Mouse (Mus musculus): ENCODE data around the gene Adgrv1. TPM values are rescaled to one million over a fixed set of nuclear protein-coding genes. Genes with fewer than 3 reads are reported as not detected.

Gene Adgrv1
- polyA plus RNA-seq, 1 experiment from 2014 or later: 30.3 TPM

DNA sequence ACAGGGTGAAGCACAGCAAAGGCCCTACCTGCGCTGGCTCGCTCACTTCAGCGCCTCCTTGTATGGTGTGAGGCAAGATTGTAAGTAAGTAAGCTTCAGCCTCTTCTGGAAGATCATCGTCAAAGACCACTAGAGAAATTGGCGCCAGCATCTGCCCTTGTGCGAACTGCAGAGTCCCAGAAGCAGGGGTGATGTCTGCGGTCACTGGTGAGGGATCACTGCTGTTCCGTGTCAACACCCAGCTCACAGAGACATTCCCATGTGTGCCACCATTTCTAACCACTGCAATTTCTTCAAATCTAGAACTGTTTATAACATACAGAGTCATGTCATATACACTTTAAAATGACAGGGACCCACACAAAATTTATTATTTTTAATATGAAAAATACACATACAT, 54.3 kb downstream of the Adgrv1 start:
- Histone ChIP-seq H3K9me3 (no peaks in the 10 kb centered on the region), H3K36me3 (replicated peaks) (peaks cover 82% of the 10 kb centered on the region), H3K27ac (no peak overlapping the region), H3K4me1 (no peaks in the 10 kb centered on the region), H3K27me3 (ENCODE audit: poor library complexity, severe bottlenecking) (no peaks in the 10 kb centered on the region), H3K4me3 (no peak overlapping the region)
- DNase-seq (ENCODE audit: extremely low spot score, low spot score): no peak
- 95% methylated on average over 8 of the region's 8 CpGs for whole genome bisulfite sequencing

DNA sequence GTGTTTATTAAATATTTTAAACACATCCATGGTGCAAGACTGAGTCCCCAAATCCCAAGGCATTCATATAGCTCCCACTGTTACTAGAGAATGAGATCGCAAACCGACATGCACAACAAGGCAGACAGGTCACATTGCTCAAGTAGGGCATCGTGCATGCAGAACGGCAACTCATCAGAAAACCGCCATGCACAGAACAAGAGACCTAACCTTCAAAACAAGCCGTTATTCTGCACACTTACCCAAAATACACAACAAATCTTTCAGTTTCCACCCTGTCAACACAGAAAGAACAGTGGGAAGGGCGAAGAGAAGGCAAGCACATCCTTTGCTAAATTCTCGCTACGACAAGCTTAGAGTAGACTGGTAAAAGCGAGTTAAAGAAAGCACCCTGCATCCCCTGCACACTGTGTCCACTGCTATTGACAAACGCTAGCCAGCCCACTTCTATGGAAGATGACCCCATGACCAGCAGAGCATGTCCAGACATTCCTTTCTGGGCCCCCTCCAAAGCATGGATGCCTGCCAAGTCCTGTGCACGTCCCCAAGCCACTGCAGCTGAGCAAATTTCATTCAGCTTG, 62.6 kb downstream of the Adgrv1 start:
- DNase-seq (ENCODE audit: extremely low spot score, low spot score): peak; percentile 21
- Histone ChIP-seq H3K36me3 (replicated peaks) (peaks cover 30% of the 10 kb centered on the region), H3K27ac (peak overlapping the region; percentile 71), H3K4me1 (peaks cover 25% of the 10 kb centered on the region), H3K9me3 (no peaks in the 10 kb centered on the region), H3K27me3 (ENCODE audit: poor library complexity, severe bottlenecking) (no peaks in the 10 kb centered on the region), H3K4me3 (peak overlapping the region; percentile 22; the same call in 1 of the 2 replicates)
- WGBS: 57% methylated on average over 12 of the region's 12 CpGs

DNA sequence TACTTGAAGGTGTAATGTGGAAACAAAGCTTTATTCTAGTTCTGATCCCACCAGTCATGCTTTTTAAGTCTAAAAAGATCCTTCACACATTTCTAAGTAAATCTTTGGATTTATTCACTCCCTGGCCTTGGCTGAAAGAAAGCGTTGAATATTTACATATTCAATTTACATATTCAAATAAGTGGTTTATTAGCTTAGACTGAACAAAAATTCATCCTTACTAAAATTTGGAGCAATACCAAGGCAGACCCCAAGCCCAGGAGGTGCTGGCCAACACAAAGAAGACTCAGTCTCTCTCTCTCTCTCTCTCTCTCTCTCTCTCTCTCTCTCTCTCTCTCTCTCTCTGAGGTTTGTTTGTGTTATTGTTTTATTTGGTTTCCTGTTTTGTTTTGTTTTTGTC, 82.9 kb downstream of the Adgrv1 start:
- DNase-seq (ENCODE audit: extremely low spot score, low spot score): no peak
- Histone ChIP-seq H3K27ac (no peak overlapping the region), H3K27me3 (ENCODE audit: poor library complexity, severe bottlenecking) (no peaks in the 10 kb centered on the region), H3K36me3 (replicated peaks) (peaks cover 30% of the 10 kb centered on the region), H3K4me3 (no peak overlapping the region), H3K4me1 (no peaks in the 10 kb centered on the region), H3K9me3 (no peaks in the 10 kb centered on the region)
- 80% methylated on average over 1 of the region's 1 CpGs for WGBS

DNA sequence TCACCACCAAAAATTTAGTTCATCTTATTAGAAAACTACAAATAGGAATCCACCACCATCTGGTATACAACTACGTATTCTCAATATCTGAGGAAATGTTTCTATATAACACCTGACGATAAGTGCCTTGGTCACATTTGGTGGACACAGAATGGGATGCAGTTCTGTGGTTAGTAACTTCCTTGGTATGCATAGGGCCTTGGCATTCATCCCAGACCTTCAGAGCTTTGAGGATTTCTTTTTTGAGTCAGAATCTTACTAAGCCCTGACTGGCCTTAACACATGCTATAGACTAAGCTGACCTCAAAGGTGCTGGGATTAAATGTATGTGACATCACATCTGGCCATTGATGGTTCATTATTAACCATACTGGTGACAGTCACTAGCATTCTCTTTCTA, 98.0 kb downstream of the Adgrv1 start:
- H3K9me3 ChIP-seq: no peaks in the 10 kb centered on the region
- 100% methylated on average over 2 of the region's 2 CpGs for WGBS

DNA sequence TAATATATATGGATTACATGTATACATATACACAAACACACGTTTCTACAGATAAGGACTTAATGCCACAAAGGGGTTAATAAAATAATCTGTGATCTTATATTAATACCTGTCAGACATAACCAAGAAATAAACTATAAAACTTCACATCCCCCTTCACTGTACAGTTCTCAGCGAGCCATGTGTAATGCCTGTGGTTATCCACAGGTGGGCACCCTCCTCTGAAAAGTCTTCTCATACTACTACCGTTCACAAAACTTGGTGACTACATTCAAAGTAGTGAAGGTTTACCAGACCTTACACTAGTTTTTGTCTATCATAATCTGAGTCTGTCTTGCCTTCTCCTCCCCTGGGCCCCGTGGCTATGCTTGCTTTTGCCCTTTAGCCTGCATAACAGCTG, 106.3 kb downstream of the Adgrv1 start:
- Histone ChIP-seq H3K4me1 (no peaks in the 10 kb centered on the region), H3K9me3 (no peaks in the 10 kb centered on the region), H3K36me3 (replicated peaks) (peaks cover 43% of the 10 kb centered on the region), H3K27me3 (ENCODE audit: poor library complexity, severe bottlenecking) (no peaks in the 10 kb centered on the region), H3K4me3 (no peak overlapping the region), H3K27ac (no peak overlapping the region)
- DNase-seq (ENCODE audit: extremely low spot score, low spot score): no peak
- 67% methylated on average over 4 of the region's 4 CpGs for WGBS

More for the DNA sequence above, 98.0 kb downstream of the Adgrv1 start:
- no peaks in the 10 kb centered on the region for H3K4me1 ChIP-seq
- H3K4me3 ChIP-seq: no peak overlapping the region
- no peaks in the 10 kb centered on the region for H3K27me3 ChIP-seq (ENCODE audit: poor library complexity, severe bottlenecking)
- peaks cover 59% of the 10 kb centered on the region for H3K36me3 ChIP-seq (replicated peaks)
- DNase-seq (ENCODE audit: extremely low spot score, low spot score): no peak
- H3K27ac ChIP-seq: no peak overlapping the region

DNA sequence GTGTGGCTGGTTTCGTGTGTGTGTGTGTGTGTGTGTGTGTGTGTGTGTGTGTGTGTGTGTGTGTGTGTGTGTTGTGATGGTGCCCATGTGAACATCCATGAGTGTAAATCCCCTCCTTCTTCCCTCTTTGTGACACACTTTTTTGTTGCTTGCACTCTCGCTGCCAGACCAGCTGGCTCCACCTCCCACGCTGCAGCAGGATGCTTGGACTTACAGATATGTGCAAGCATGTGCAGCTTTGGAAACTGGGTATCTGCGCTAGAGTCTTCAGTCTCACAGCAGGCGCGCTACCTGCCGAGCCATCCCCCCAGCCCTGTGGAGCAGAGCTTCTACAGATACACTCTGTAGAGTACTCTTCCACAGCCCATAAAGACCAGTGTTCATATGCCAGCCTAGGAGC, 122.8 kb downstream of the Adgrv1 start:
- Histone ChIP-seq H3K27ac (no peak overlapping the region), H3K4me3 (no peak overlapping the region), H3K4me1 (no peaks in the 10 kb centered on the region), H3K27me3 (ENCODE audit: poor library complexity, severe bottlenecking) (no peaks in the 10 kb centered on the region), H3K36me3 (replicated peaks) (peaks cover 48% of the 10 kb centered on the region), H3K9me3 (no peaks in the 10 kb centered on the region)
- no peak for DNase-seq (ENCODE audit: extremely low spot score, low spot score)
- 93% methylated on average over 7 of the region's 7 CpGs for WGBS

DNA sequence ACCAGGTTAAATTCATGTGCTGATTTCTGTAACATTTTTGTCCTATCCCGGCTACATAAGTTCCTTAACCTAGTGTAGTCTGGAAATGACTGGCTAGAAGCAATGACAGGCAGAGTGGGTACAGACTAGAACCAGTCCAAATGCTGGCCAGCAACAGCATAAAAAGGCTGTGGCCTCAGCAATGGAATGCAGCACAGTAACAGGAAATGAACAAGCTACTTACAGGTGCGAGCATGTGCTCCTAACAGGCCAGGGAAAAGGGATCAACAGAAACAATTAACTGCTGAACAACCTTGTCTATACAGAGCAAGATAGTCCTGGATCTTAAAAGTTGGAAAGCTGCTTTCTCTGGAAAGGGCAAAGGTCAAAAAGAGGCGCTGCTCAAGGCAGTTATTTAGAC, 135.9 kb downstream of the Adgrv1 start:
- no peak overlapping the region for H3K4me3 ChIP-seq
- WGBS: 74% methylated on average over 3 of the region's 3 CpGs
- H3K4me1 ChIP-seq: no peaks in the 10 kb centered on the region
- no peak overlapping the region for H3K27ac ChIP-seq
- no peaks in the 10 kb centered on the region for H3K27me3 ChIP-seq (ENCODE audit: poor library complexity, severe bottlenecking)
- DNase-seq (ENCODE audit: extremely low spot score, low spot score): no peak
- H3K9me3 ChIP-seq: no peaks in the 10 kb centered on the region
- peaks cover 66% of the 10 kb centered on the region for H3K36me3 ChIP-seq (replicated peaks)

DNA sequence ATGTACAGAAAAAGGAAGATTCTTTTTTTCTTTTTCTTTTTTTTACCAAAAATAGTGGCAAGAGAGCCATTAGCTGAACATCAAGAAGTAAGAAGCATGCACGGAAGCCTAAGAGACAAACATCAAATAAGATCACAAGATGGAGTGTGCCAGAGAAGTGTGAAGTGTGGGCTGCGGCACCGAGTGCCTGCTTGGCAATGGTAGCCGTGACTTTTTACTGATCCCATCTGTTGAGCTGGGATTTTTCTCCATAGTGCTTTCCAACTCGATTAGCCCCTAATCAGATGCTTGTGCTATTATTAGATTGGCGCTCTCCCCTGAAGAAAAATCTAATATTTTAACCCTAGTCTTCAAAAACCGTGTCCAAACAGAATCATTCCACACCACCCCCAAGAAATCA, 141.0 kb downstream of the Adgrv1 start:
- no peak overlapping the region for H3K27ac ChIP-seq
- H3K36me3 ChIP-seq (replicated peaks): peaks cover 64% of the 10 kb centered on the region
- H3K4me3 ChIP-seq: no peak overlapping the region
- 93% methylated on average over 7 of the region's 7 CpGs for WGBS
- H3K9me3 ChIP-seq: no peaks in the 10 kb centered on the region
- H3K4me1 ChIP-seq: no peaks in the 10 kb centered on the region
- no peak for DNase-seq (ENCODE audit: extremely low spot score, low spot score)
- H3K27me3 ChIP-seq (ENCODE audit: poor library complexity, severe bottlenecking): no peaks in the 10 kb centered on the region

DNA sequence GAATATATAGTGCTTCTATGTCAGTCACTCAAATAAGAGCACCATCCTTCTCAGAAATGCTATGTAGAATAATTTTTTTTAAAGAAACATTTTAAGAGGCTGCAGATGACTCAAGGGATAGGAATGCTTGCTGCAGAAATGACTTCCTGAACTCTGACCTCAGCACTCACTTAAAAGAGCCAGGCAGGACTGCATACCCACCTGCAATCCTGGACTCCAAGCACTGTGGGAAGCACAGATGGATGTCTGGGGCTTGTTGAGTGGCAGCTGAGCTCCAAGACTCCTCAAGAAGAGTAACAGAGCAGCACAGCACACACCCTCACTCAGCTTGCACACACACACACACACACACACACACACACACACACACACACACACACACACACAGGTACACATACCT, 146.0 kb downstream of the Adgrv1 start:
- DNase-seq (ENCODE audit: extremely low spot score, low spot score): no peak
- H3K4me1 ChIP-seq: peaks cover 10% of the 10 kb centered on the region

DNA sequence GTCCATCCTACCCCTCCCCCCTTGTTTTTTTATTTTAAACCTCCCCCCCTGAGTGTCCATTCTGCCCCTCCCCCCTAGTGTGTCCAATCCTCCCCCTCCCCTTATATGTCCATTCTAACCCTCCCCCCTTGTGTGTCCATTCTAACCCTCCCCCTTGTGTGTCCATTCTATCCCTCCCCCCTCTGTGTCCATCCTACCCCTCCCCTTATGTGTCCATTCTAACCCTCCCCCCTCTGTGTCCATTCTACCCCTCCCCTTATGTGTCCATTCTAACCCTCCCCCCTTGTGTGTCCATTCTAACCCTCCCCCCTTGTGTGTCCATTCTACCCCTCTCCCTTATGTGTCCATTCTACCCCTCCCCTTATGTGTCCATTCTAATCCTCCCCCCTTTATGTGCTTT, 159.2 kb downstream of the Adgrv1 start:
- peaks cover 59% of the 10 kb centered on the region for H3K36me3 ChIP-seq (replicated peaks)
- H3K9me3 ChIP-seq: no peaks in the 10 kb centered on the region
- no peak overlapping the region for H3K27ac ChIP-seq
- H3K4me3 ChIP-seq: no peak overlapping the region
- H3K4me1 ChIP-seq: no peaks in the 10 kb centered on the region
- H3K27me3 ChIP-seq (ENCODE audit: poor library complexity, severe bottlenecking): no peaks in the 10 kb centered on the region
- no peak for DNase-seq (ENCODE audit: extremely low spot score, low spot score)

More for the DNA sequence above, 146.0 kb downstream of the Adgrv1 start:
- Histone ChIP-seq H3K4me3 (no peak overlapping the region), H3K36me3 (replicated peaks) (peaks cover 48% of the 10 kb centered on the region), H3K27me3 (ENCODE audit: poor library complexity, severe bottlenecking) (no peaks in the 10 kb centered on the region), H3K27ac (no peak overlapping the region), H3K9me3 (no peaks in the 10 kb centered on the region)

DNA sequence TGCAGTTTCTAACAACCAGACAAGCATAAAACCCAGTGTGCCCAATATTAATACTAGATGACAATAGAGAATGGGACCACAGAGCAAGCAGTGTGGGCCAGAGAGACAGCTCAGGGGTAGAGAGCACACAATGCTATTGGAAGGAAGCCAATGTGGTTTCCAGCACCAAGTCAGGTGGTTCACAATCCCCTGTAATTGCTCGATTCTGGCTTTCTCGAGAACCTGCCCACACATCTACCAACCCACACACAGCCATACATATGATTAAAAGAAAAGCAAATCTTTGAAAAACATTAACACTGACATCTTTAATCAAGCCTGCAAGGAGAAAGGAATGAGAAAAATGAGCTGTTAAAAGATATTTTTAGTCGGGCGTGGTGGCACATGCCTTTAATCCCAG, 166.3 kb downstream of the Adgrv1 start:
- DNase-seq (ENCODE audit: extremely low spot score, low spot score): no peak
- Histone ChIP-seq H3K27ac (no peak overlapping the region), H3K9me3 (no peaks in the 10 kb centered on the region), H3K4me1 (no peaks in the 10 kb centered on the region), H3K36me3 (replicated peaks) (peaks cover 51% of the 10 kb centered on the region), H3K4me3 (no peak overlapping the region), H3K27me3 (ENCODE audit: poor library complexity, severe bottlenecking) (no peaks in the 10 kb centered on the region)
- WGBS: 93% methylated on average over 4 of the region's 4 CpGs

DNA sequence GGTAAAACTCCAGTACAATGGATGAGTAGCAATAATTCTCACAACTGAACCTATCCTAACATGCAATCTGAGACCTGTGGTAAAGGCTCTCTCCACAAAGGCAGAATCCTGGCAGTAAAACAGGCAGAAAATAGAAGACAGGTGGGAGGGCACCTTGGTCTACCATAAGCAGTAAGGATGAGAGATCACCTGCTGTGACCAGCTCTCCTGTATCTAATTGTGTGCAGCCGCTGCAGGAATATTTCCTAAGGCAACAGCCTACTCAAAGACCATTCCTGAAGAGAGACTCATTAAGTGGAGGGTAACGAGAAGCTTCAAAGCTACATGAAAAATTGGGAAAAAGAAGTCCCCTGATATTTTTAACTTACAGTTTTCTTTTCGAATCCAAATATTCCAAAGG, 167.2 kb downstream of the Adgrv1 start:
- H3K36me3 ChIP-seq (replicated peaks): peaks cover 47% of the 10 kb centered on the region
- no peak overlapping the region for H3K4me3 ChIP-seq
- H3K9me3 ChIP-seq: no peaks in the 10 kb centered on the region
- no peak overlapping the region for H3K27ac ChIP-seq
- H3K4me1 ChIP-seq: no peaks in the 10 kb centered on the region
- no peak for DNase-seq (ENCODE audit: extremely low spot score, low spot score)
- 79% methylated on average over 3 of the region's 3 CpGs for WGBS
- no peaks in the 10 kb centered on the region for H3K27me3 ChIP-seq (ENCODE audit: poor library complexity, severe bottlenecking)

DNA sequence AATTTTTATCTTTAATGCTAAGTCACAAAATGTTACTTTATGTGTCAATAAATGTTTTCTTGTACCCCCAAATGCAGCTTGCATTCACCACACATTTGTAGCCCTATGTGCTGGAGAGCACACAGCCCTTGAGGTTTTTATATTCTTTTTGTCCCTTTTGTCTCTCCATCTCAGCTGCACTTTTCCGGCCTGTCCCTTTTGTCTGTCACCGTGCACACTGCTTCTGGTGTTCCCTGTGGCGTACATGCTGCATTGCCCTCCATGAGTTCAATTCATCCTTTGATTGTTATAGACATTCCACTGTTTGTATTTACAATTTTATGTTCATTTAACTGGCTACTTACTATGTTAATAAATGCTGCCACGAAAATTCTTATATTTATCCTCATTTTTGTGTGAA, 183.3 kb downstream of the Adgrv1 start:
- Histone ChIP-seq H3K36me3 (replicated peaks) (peaks cover 31% of the 10 kb centered on the region), H3K27me3 (ENCODE audit: poor library complexity, severe bottlenecking) (no peaks in the 10 kb centered on the region), H3K4me3 (no peak overlapping the region), H3K27ac (no peak overlapping the region), H3K4me1 (0 out of 2 replicates have a peak, but pooled peaks cover 4% of the 10 kb centered on the region), H3K9me3 (no peaks in the 10 kb centered on the region)
- 59% methylated on average over 4 of the region's 4 CpGs for WGBS
- DNase-seq (ENCODE audit: extremely low spot score, low spot score): no peak

DNA sequence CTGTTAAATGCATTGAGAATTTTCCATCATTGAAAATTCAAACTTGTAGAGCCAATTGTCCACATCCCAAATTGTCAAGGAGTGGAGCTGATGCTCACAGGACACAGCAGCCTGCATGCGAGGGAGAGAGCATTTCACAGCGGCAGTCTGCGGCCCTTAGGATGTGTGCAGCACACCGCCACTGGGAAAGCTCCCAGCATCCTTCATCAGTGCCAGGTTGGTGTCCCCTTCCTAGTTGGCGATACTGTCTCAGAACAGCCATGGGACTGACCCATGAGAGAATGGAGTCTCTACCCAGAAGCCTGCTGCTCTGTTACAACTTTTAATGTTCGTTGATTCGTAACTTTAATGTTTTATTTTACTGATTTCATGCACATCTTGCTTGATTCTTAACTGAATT, 183.8 kb downstream of the Adgrv1 start:
- no peak overlapping the region for H3K4me3 ChIP-seq
- H3K27me3 ChIP-seq (ENCODE audit: poor library complexity, severe bottlenecking): no peaks in the 10 kb centered on the region
- 0 out of 2 replicates have a peak, but pooled peaks cover 4% of the 10 kb centered on the region for H3K4me1 ChIP-seq
- DNase-seq (ENCODE audit: extremely low spot score, low spot score): no peak
- WGBS: 92% methylated on average over 7 of the region's 7 CpGs
- 0 out of 2 replicates have a peak overlapping the region, but pooled peaks have one; percentile 35 for H3K27ac ChIP-seq
- peaks cover 36% of the 10 kb centered on the region for H3K36me3 ChIP-seq (replicated peaks)
- H3K9me3 ChIP-seq: no peaks in the 10 kb centered on the region
